ENCODE assay signal across 14 mouse cellular contexts in the genomic region with DNA sequence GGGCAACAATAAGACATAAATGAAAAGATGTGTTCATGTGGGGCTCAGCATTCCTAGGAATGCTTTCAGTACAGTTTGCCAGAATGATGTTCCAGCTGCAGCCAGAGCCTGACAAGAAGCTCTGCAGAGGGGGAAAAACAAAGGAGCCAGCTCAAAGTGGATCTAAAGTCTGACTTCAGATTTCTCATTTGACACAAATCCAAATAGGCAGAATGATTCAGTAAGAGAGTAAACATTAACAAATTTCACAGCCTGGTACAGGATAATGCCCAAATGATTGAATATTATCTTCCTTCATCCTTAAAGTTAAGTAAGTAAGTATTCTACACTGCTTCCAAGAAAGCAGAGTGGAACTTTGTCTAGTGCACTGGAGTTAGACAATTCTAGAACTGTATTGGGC.
"Had no signal": no experiment of that assay in that cellular context is flagged by ENCODE, and none has a peak within 500 bp of the region (broad histone marks: within the 10 kb centered on the region; RNA-seq: fewer than 3 reads in every experiment).

No protein-coding gene starts in this region.

- H3K27me3 ChIP-seq: intestine, embryonic 15.5 days; liver, embryonic 15.5 days; lung, embryonic 15.5 days; megakaryocyte, embryonic 14.5 days; midbrain, embryonic 15.5 days; neural tube, embryonic 13.5 days; stomach, embryonic 15.5 days had no signal

- H3K4me1 ChIP-seq: intestine, embryonic 15.5 days; limb, embryonic 10.5 days; liver, embryonic 15.5 days; lung, embryonic 15.5 days; megakaryocyte, embryonic 14.5 days; midbrain, embryonic 15.5 days; neural tube, embryonic 13.5 days; stomach, embryonic 15.5 days had no signal

- H3K36me3 ChIP-seq: intestine, embryonic 15.5 days; limb, embryonic 10.5 days; liver, embryonic 15.5 days; lung, embryonic 15.5 days; midbrain, embryonic 15.5 days; neural tube, embryonic 13.5 days; stomach, embryonic 15.5 days had no signal

- H3K4me3 ChIP-seq: intestine, embryonic 15.5 days; left cerebral cortex, adult 2 months; limb, embryonic 10.5 days; liver, embryonic 15.5 days; lung, embryonic 15.5 days; megakaryocyte, embryonic 14.5 days; midbrain, embryonic 15.5 days; neural tube, embryonic 13.5 days; stomach, embryonic 15.5 days had no signal

- H3K27ac ChIP-seq: intestine, embryonic 15.5 days; kidney, postnatal 0 days; left cerebral cortex, adult 2 months; limb, embryonic 10.5 days; liver, embryonic 15.5 days; lung, embryonic 15.5 days; macrophage; midbrain, embryonic 15.5 days; neural tube, embryonic 13.5 days; stomach, embryonic 15.5 days had no signal

- DNase-seq: retina, postnatal 1 day; right cerebral cortex, postnatal 4 days; thymus, postnatal 4 days had no signal
